Mouse (Mus musculus) heart, embryonic 15.5 days (tissue): ENCODE results near the gene Gdf5. TPM values are rescaled to one million over a fixed set of nuclear protein-coding genes. Genes with fewer than 3 reads are reported as not detected.

ENCODE experiments used
- ATAC-seq: fragments of 200-750 bp; cut with Nextera tagmentation; replicated peaks from 2 replicates; pipeline ENCODE4 v1.8.0; 2017; ENCODE audit warnings: low read depth, moderate TSS enrichment; ENCODE audit not compliant: insufficient number of reproducible peaks, insufficient read depth, low FRiP score
- H3K27ac ChIP-seq: fragments of 300-500 bp; sonication (generic); 2 replicates; pipeline ENCODE4 v1.5.1; 2015; ENCODE audit warnings: mild to moderate bottlenecking, inconsistent platforms
- H3K27me3 ChIP-seq: fragments of 300-500 bp; sonication (generic); 2 replicates; pipeline ENCODE4 v1.6.1; 2015; ENCODE audit warnings: inconsistent platforms
- H3K36me3 ChIP-seq: fragments of 300-500 bp; sonication (generic); 2 replicates; pipeline ENCODE4 v1.6.1; 2015; ENCODE audit warnings: mild to moderate bottlenecking, inconsistent platforms
- H3K4me1 ChIP-seq: fragments of 300-500 bp; sonication (generic); replicated peaks from 2 replicates; pipeline ENCODE4 v1.6.1; 2015; ENCODE audit warnings: inconsistent platforms
- H3K4me2 ChIP-seq: fragments of 300-500 bp; sonication (generic); 2 replicates; pipeline ENCODE4 v1.6.1; 2015; ENCODE audit warnings: inconsistent platforms, mild to moderate bottlenecking, moderate library complexity
- H3K4me3 ChIP-seq: fragments of 300-500 bp; sonication (generic); 2 replicates; pipeline ENCODE4 v1.5.1; 2015; ENCODE audit warnings: mild to moderate bottlenecking, inconsistent platforms
- H3K9ac ChIP-seq: fragments of 300-500 bp; sonication (generic); 2 replicates; pipeline ENCODE4 v1.6.1; 2015; ENCODE audit warnings: mild to moderate bottlenecking, inconsistent platforms
- H3K9me3 ChIP-seq: fragments of 300-500 bp; sonication (generic); replicated peaks from 2 replicates; pipeline ENCODE4 v1.6.1; 2016; ENCODE audit warnings: inconsistent platforms
- WGBS: fragments of 180-500 bp; shearing (Covaris S2); methylation state at CpG from one replicate; pipeline ENCODE4 v1.1.7; 2015; ENCODE audit warnings: mixed read lengths; 5-methylcytosine and 5-hydroxymethylcytosine counted together
- polyA plus RNA-seq: library from polyadenylated mRNA; unstranded; fragments of >200 nt; fragmentation: Nextera tagmentation; extraction: Ambion mirVana; gene quantifications from 2 replicates; pipeline ENCODE4 v1.2.1, GENCODE M21; 2015

Gdf5 gene
- polyA plus RNA-seq, 1 experiment from 2014 or later: 0.30 TPM

DNA sequence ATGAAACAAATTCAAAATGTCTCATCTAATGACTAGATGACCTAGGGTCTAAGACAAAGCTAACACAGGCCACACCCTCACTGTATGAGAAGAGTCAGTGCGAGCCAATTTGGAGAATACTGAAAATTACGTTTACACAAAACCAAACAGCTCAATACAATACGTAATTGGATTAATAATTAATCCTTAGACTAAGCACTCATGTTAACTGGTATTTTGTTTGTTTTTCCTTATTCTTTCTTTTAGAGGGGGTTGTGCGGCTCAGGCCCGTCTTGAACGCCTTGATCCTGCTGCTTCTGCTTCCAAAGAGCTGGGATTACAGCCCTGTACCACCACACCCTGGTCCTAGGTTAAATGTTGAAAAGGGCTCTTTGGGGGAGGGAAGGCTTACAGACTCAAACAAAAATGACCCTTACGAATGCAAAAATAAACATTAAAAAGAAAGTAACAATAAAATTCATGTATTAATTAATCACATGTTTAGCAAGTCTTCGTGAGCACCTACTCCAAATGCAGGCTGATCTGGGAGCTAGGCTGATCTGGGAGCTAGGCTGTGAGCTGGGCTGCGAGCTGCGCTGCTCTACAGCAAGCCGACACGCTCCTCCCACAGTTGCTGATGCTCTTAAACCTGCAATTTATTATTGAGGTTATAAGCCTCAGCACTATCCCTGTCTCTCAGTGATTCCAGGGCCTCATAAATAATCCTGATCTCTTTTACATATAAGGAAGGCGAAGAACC is 50.7 kb downstream of the Gdf5 start:
- Histone ChIP-seq H3K36me3 (peaks cover 33% of the 10 kb centered on the region), H3K27me3 (no peaks in the 10 kb centered on the region), H3K4me3 (no peak overlapping the region), H3K27ac (no peak overlapping the region), H3K4me1 (no peaks in the 10 kb centered on the region), H3K4me2 (no peak overlapping the region), H3K9ac (no peak overlapping the region), H3K9me3 (no peaks in the 10 kb centered on the region)
- WGBS: 94% methylated on average over 13 of the region's 13 CpGs
- no peak for ATAC-seq

Other genes with a start within 250 kb of the Gdf5 start
- 20.3 and 29.3 TPM in 2 replicates for gene Edem2, start 215.9 kb downstream of the Gdf5 start, polyA plus RNA-seq
- not detected in 2 replicates for gene Gm17581, start 209.5 kb downstream of the Gdf5 start, polyA plus RNA-seq
- gene Procr, start 194.2 kb downstream of the Gdf5 start, polyA plus RNA-seq: 8.0 and 8.3 TPM in 2 replicates
- gene Mmp24, start 170.0 kb downstream of the Gdf5 start, polyA plus RNA-seq: 0.05 and 0.13 TPM in 2 replicates
- gene BC029722, start 125.9 kb downstream of the Gdf5 start, polyA plus RNA-seq: 14.8 and 16.8 TPM in 2 replicates
- gene Eif6, start 118.4 kb downstream of the Gdf5 start, polyA plus RNA-seq: 107 and 132 TPM in 2 replicates
- 0.05 and 0.08 TPM in 2 replicates for gene Fam83c, start 110.5 kb downstream of the Gdf5 start, polyA plus RNA-seq
- gene Uqcc1, start 15.1 kb downstream of the Gdf5 start, polyA plus RNA-seq: 114 and 134 TPM in 2 replicates
- gene Gm15557, start 4.6 kb downstream of the Gdf5 start, polyA plus RNA-seq: not detected in 2 replicates
- gene Cep250, start 11.1 kb upstream of the Gdf5 start, polyA plus RNA-seq: 7.7 and 11.0 TPM in 2 replicates
- gene 6430550D23Rik, start 62.6 kb upstream of the Gdf5 start, polyA plus RNA-seq: 0.63 and 1.2 TPM in 2 replicates
- 126 and 184 TPM in 2 replicates for gene Ergic3, start 62.7 kb upstream of the Gdf5 start, polyA plus RNA-seq
- gene Fer1l4, start 107.6 kb upstream of the Gdf5 start, polyA plus RNA-seq: not detected in 2 replicates
- gene Spag4, start 119.8 kb upstream of the Gdf5 start, polyA plus RNA-seq: 1.9 TPM in 2 replicates
- 22.7 and 30.1 TPM in 2 replicates for gene Cpne1, start 166.6 kb upstream of the Gdf5 start, polyA plus RNA-seq
- 14.0 and 18.1 TPM in 2 replicates for gene Rbm12, start 166.6 kb upstream of the Gdf5 start, polyA plus RNA-seq
- gene Gm28036, start 181.7 kb upstream of the Gdf5 start, polyA plus RNA-seq: 10.5 and 11.6 TPM in 2 replicates
- 324 and 427 TPM in 2 replicates for gene Romo1, start 198.7 kb upstream of the Gdf5 start, polyA plus RNA-seq
- gene Nfs1, start 198.8 kb upstream of the Gdf5 start, polyA plus RNA-seq: 58.2 and 63.4 TPM in 2 replicates
- 360 and 407 TPM in 2 replicates for gene Rbm39, start 234.9 kb upstream of the Gdf5 start, polyA plus RNA-seq